ENCODE assay signal across 8 mouse cellular contexts in genomic region chr2:121806171-121806943, GRCm38 (mm10). TPM values are rescaled to one million over a fixed set of nuclear protein-coding genes. Genes with fewer than 3 reads are reported as not detected.
DNase-seq lines count a peak whose midpoint lies in the region; ATAC-seq lines count a peak whose summit lies in the region.

No protein-coding gene starts in this region.

- peak; percentile 80 for ATAC-seq in lung, embryonic 16.5 days (ENCODE audit: low read depth)
- ATAC-seq in embryonic facial prominence, embryonic 15.5 days (ENCODE audit: insufficient number of reproducible peaks, low FRiP score, low TSS enrichment, low read depth) = peak; percentile 83
- ATAC-seq in hindbrain, embryonic 15.5 days (ENCODE audit: low FRiP score, low read depth) = peak; percentile 89
- ATAC-seq in erythroid progenitor cell, adult 5-6 weeks (replicated peaks; ENCODE audit: low FRiP score, poor library complexity, severe bottlenecking) = no peak

- peak overlapping the region; percentile 48 for H3K9ac ChIP-seq in lung, embryonic 16.5 days (ENCODE audit: low read length)
- 0 out of 2 replicates have a peak overlapping the region, but pooled peaks have one; percentile 18 for H3K9ac ChIP-seq in embryonic facial prominence, embryonic 15.5 days
- peak overlapping the region; percentile 93 for H3K9ac ChIP-seq in hindbrain, embryonic 15.5 days

- H3K27ac ChIP-seq in lung, embryonic 16.5 days (ENCODE audit: low read length) = peak overlapping the region; percentile 2; the same call in 1 of the 2 replicates
- no peak overlapping the region for H3K27ac ChIP-seq in embryonic facial prominence, embryonic 15.5 days (replicated peaks)
- peak overlapping the region; percentile 91 for H3K27ac ChIP-seq in hindbrain, embryonic 15.5 days (replicated peaks)

- no peak for DNase-seq in lung, postnatal 25 days (ENCODE audit: low spot score)
- peak; percentile 56 for DNase-seq in adrenal gland, postnatal 25 days
- DNase-seq in liver = peak; percentile 6
- DNase-seq in retina, postnatal 7 days (ENCODE audit: low read depth, low spot score) = peak; percentile 35

- no peaks in the 10 kb centered on the region for H3K9me3 ChIP-seq in lung, embryonic 16.5 days (ENCODE audit: control insufficient read depth, low read length)
- H3K9me3 ChIP-seq in embryonic facial prominence, embryonic 15.5 days (replicated peaks) = no peaks in the 10 kb centered on the region
- no peaks in the 10 kb centered on the region for H3K9me3 ChIP-seq in hindbrain, embryonic 15.5 days

- H3K27me3 ChIP-seq in lung, embryonic 16.5 days (ENCODE audit: control insufficient read depth, insufficient read depth, low read depth, low read length) = peaks cover 33% of the 10 kb centered on the region
- H3K27me3 ChIP-seq in embryonic facial prominence, embryonic 15.5 days = peaks cover 27% of the 10 kb centered on the region
- H3K27me3 ChIP-seq in hindbrain, embryonic 15.5 days = no peaks in the 10 kb centered on the region

- WGBS in lung, embryonic 16.5 days = under 1% methylated on average over 55 of the region's 90 CpGs
- WGBS in embryonic facial prominence, embryonic 15.5 days = under 1% methylated on average over 84 of the region's 90 CpGs
- WGBS in hindbrain, embryonic 15.5 days = under 1% methylated on average over 79 of the region's 90 CpGs

- peak overlapping the region; percentile 72 for H3K4me2 ChIP-seq in lung, embryonic 16.5 days (ENCODE audit: low read depth, low read length)
- peak overlapping the region; percentile 94 for H3K4me2 ChIP-seq in embryonic facial prominence, embryonic 15.5 days (replicated peaks)
- peak overlapping the region; percentile 90 for H3K4me2 ChIP-seq in hindbrain, embryonic 15.5 days

- peak overlapping the region; percentile 60 for H3K4me3 ChIP-seq in lung, embryonic 16.5 days (ENCODE audit: low read length)
- H3K4me3 ChIP-seq in embryonic facial prominence, embryonic 15.5 days (replicated peaks) = peak overlapping the region; percentile 69
- peak overlapping the region; percentile 87 for H3K4me3 ChIP-seq in hindbrain, embryonic 15.5 days

- H3K36me3 ChIP-seq in lung, embryonic 16.5 days (ENCODE audit: control insufficient read depth, insufficient read depth, low read length) = no peaks in the 10 kb centered on the region
- H3K36me3 ChIP-seq in embryonic facial prominence, embryonic 15.5 days = no peaks in the 10 kb centered on the region
- no peaks in the 10 kb centered on the region for H3K36me3 ChIP-seq in hindbrain, embryonic 15.5 days

- H3K4me1 ChIP-seq in lung, embryonic 16.5 days (replicated peaks; ENCODE audit: control insufficient read depth, insufficient read depth, low read length) = peaks cover 7% of the 10 kb centered on the region; the same call in 1 of the 2 replicates
- H3K4me1 ChIP-seq in embryonic facial prominence, embryonic 15.5 days = peaks cover 15% of the 10 kb centered on the region
- H3K4me1 ChIP-seq in hindbrain, embryonic 15.5 days (replicated peaks) = peaks cover 14% of the 10 kb centered on the region

RNA-seq across cellular contexts. Expression of gene Frmd5, which starts 0.5 kb away (rescaled TPM):
- polyA plus RNA-seq in lung, embryonic 16.5 days (2015; fragmentation: Nextera tagmentation; extraction: Ambion mirVana) = 2.6 and 4.4 TPM in 2 replicates
- 185 and 208 TPM in 2 replicates for total RNA-seq in adrenal gland, postnatal 25 days (2021)
- polyA plus RNA-seq in embryonic facial prominence, embryonic 15.5 days (2015; fragmentation: Nextera tagmentation; extraction: Ambion mirVana) = 1.8 and 2.2 TPM in 2 replicates
- 26.8 and 31.0 TPM in 2 replicates for polyA plus RNA-seq in hindbrain, embryonic 15.5 days (2015; fragmentation: Nextera tagmentation; extraction: Ambion mirVana)
- total RNA-seq in erythroid progenitor cell, adult 5-6 weeks (2015; ENCODE audit: low replicate concordance) = not detected in 2 replicates
- 0.26 TPM in 1 of 2 replicates, not detected in the other for total RNA-seq in erythroid progenitor cell, adult 5-6 weeks (2017; ENCODE audit: low replicate concordance)

Comparison
In these comparisons a context has a peak if more than half of its experiments do, and no peak if none do; other contexts are left out.
1. H3K9ac ChIP-seq: peak in every context shown above with its lines; median percentile 93 in hindbrain, embryonic 15.5 days; 48 in lung, embryonic 16.5 days; 18 in embryonic facial prominence, embryonic 15.5 days.